Mouse (Mus musculus) kidney, adult 2 months (tissue): ENCODE data around the gene Nrf1. TPM values are rescaled to one million over a fixed set of nuclear protein-coding genes. Genes with fewer than 3 reads are reported as not detected.

Experiments
- DNase-seq: peaks from one replicate; pipeline ENCODE4 v3.0.0; 2021
- H3K27ac ChIP-seq: fragments of 200-500 bp; 2 replicates; pipeline ENCODE4 v1.5.1; 2012; ENCODE audit warnings: low read depth, low read length, control low read depth, inconsistent platforms; ENCODE audit not compliant: insufficient read depth
- H3K27me3 ChIP-seq: fragments of 200-500 bp; replicated peaks from 2 replicates; pipeline ENCODE4 v1.6.1; 2012; ENCODE audit warnings: mild to moderate bottlenecking, moderate library complexity, low read length, inconsistent platforms; ENCODE audit not compliant: control insufficient read depth, insufficient read depth
- H3K36me3 ChIP-seq: fragments of 200-500 bp; 2 replicates; pipeline ENCODE4 v1.6.1; 2012; ENCODE audit warnings: mild to moderate bottlenecking, moderate library complexity, low read length, inconsistent platforms; ENCODE audit not compliant: control insufficient read depth, insufficient read depth
- H3K4me1 ChIP-seq: fragments of 200-500 bp; 2 replicates; pipeline ENCODE4 v1.6.1; 2011; ENCODE audit warnings: low read length; ENCODE audit not compliant: control insufficient read depth, insufficient read depth
- H3K4me3 ChIP-seq: fragments of 200-500 bp; 2 replicates; pipeline ENCODE4 v1.5.1; 2011; ENCODE audit warnings: mild to moderate bottlenecking, low read depth, low read length, control low read depth; ENCODE audit not compliant: insufficient read depth
- CTCF ChIP-seq: fragments of 200-500 bp; conservative IDR thresholded peaks from 2 replicates; pipeline ENCODE4 v1.5.1; 2011; ENCODE audit warnings: low read depth, mild to moderate bottlenecking, control low read depth, low read length, moderate library complexity, mixed read lengths; ENCODE audit not compliant: insufficient read depth, insufficient read length
- POLR2A ChIP-seq: fragments of 200-500 bp; IDR thresholded peaks from one replicate; pipeline ENCODE4 v1.6.1; 2011; ENCODE audit warnings: low read depth, low read length, control low read depth
- WGBS: fragments of 180-500 bp; shearing (Covaris S2); methylation state at CpG from one replicate; pipeline ENCODE4 v1.1.7; 2018; 5-methylcytosine and 5-hydroxymethylcytosine counted together
- polyA plus RNA-seq: library from polyadenylated mRNA; depleted of rRNA; stranded (reverse); fragments of >200 nt; gene quantifications from 2 replicates; pipeline ENCODE4 v1.2.3, GENCODE M21; 2012; rRNA removed

Nrf1 gene
- 22.9 and 25.0 TPM in 2 replicates for polyA plus RNA-seq

GRCm38 (mm10) chr6:30047271-30048162, at the start of gene Nrf1:
Gene Nrf1, plus strand, starts transcription at chr6:30047988.
- H3K27me3 ChIP-seq, result no peaks in the 10 kb centered on the region
- TF ChIP-seq POLR2A (peak; percentile 32), CTCF (0 out of 2 replicates have a peak, but pooled peaks have one; percentile 16)
- H3K4me3 ChIP-seq, result peak within 1 kb of the TSS; percentile 74
- H3K4me1 ChIP-seq, result peaks cover 9% of the 10 kb centered on the region
- peak within 1 kb of the TSS; percentile 100 for H3K27ac ChIP-seq
- H3K36me3 ChIP-seq, result no peaks in the 10 kb centered on the region
- DNase-seq, result peak; percentile 94
- WGBS, result 1% methylated on average over 78 of the region's 78 CpGs

GRCm38 (mm10) chr6:29998140-29998539, 49.6 kb upstream of the Nrf1 start:
- Histone ChIP-seq H3K4me3 (no peak overlapping the region), H3K27ac (no peak overlapping the region), H3K36me3 (no peaks in the 10 kb centered on the region), H3K27me3 (no peaks in the 10 kb centered on the region), H3K4me1 (no peaks in the 10 kb centered on the region)
- 75% methylated on average over 9 of the region's 9 CpGs for WGBS
- TF ChIP-seq POLR2A, result no peak
- no peak for TF ChIP-seq CTCF
- no peak for DNase-seq

GRCm38 (mm10) chr6:29998771-29999170, 49.0 kb upstream of the Nrf1 start:
- Histone ChIP-seq H3K27ac (no peak overlapping the region), H3K27me3 (no peaks in the 10 kb centered on the region), H3K4me3 (no peak overlapping the region), H3K36me3 (no peaks in the 10 kb centered on the region), H3K4me1 (no peaks in the 10 kb centered on the region)
- DNase-seq, result no peak
- 55% methylated on average over 4 of the region's 4 CpGs for WGBS
- no peak for TF ChIP-seq POLR2A
- no peak for TF ChIP-seq CTCF

GRCm38 (mm10) chr6:30002628-30003027, 45.2 kb upstream of the Nrf1 start:
- no peak overlapping the region for H3K4me3 ChIP-seq
- 82% methylated on average over 9 of the region's 9 CpGs for WGBS
- no peaks in the 10 kb centered on the region for H3K27me3 ChIP-seq
- TF ChIP-seq POLR2A (no peak), CTCF (no peak)
- H3K36me3 ChIP-seq, result no peaks in the 10 kb centered on the region
- H3K4me1 ChIP-seq, result no peaks in the 10 kb centered on the region
- no peak for DNase-seq
- H3K27ac ChIP-seq, result no peak overlapping the region

- no peak for DNase-seq
- no peak for TF ChIP-seq CTCF
- no peak for TF ChIP-seq POLR2A
Measured at GRCm38 (mm10) chr6:30005851-30006250, 41.9 kb upstream of the Nrf1 start.

GRCm38 (mm10) chr6:30009204-30009603, 38.6 kb upstream of the Nrf1 start:
- Histone ChIP-seq H3K36me3 (no peaks in the 10 kb centered on the region), H3K27me3 (no peaks in the 10 kb centered on the region), H3K4me3 (no peak overlapping the region), H3K27ac (no peak overlapping the region), H3K4me1 (no peaks in the 10 kb centered on the region)
- DNase-seq, result peak; percentile 15
- TF ChIP-seq CTCF (no peak), POLR2A (no peak)
- WGBS, result 63% methylated on average over 7 of the region's 7 CpGs

More at GRCm38 (mm10) chr6:30005851-30006250, 41.9 kb upstream of the Nrf1 start:
- Histone ChIP-seq H3K4me3 (no peak overlapping the region), H3K27me3 (no peaks in the 10 kb centered on the region), H3K4me1 (no peaks in the 10 kb centered on the region), H3K27ac (no peak overlapping the region), H3K36me3 (no peaks in the 10 kb centered on the region)
- WGBS, result 100% methylated on average over 1 of the region's 1 CpGs

- no peak for DNase-seq
- H3K36me3 ChIP-seq, result no peaks in the 10 kb centered on the region
- H3K27me3 ChIP-seq, result no peaks in the 10 kb centered on the region
- WGBS, result 46% methylated on average over 2 of the region's 2 CpGs
- TF ChIP-seq POLR2A, result no peak
- TF ChIP-seq CTCF, result no peak
- H3K4me1 ChIP-seq, result no peaks in the 10 kb centered on the region
- H3K4me3 ChIP-seq, result no peak overlapping the region
- no peak overlapping the region for H3K27ac ChIP-seq
Measured at GRCm38 (mm10) chr6:30013520-30013919, 34.3 kb upstream of the Nrf1 start.
